Mouse (Mus musculus) liver, postnatal 0 days (tissue): ENCODE results near the gene Slc41a3. TPM values are rescaled to one million over a fixed set of nuclear protein-coding genes. Genes with fewer than 3 reads are reported as not detected.

Experiments used
- ATAC-seq: fragments of 200-750 bp; cut with Nextera tagmentation; 2 replicates; pipeline ENCODE4 v1.8.0; 2017; ENCODE audit warnings: mild to moderate bottlenecking, moderate library complexity
- DNase-seq: peaks from one replicate; pipeline ENCODE4 v3.0.0-alpha.2; 2016
- H3K27ac ChIP-seq: fragments of 300-500 bp; sonication (generic); 2 replicates; pipeline ENCODE4 v1.5.1; 2014; ENCODE audit warnings: antibody characterized with exemption, moderate library complexity, mild to moderate bottlenecking, low read depth
- H3K27me3 ChIP-seq: fragments of 300-500 bp; sonication (generic); 2 replicates; pipeline ENCODE4 v1.6.1; 2014; ENCODE audit warnings: low read length, control low read depth, mixed read lengths; ENCODE audit not compliant: insufficient read depth
- H3K36me3 ChIP-seq: fragments of 300-500 bp; sonication (generic); replicated peaks from 2 replicates; pipeline ENCODE4 v1.6.1; 2014; ENCODE audit warnings: mild to moderate bottlenecking, control low read depth, low read length, moderate library complexity, mixed read lengths; ENCODE audit not compliant: insufficient read depth
- H3K4me1 ChIP-seq: fragments of 300-500 bp; sonication (generic); 2 replicates; pipeline ENCODE4 v1.6.1; 2014; ENCODE audit warnings: antibody characterized with exemption, mild to moderate bottlenecking, control low read depth; ENCODE audit not compliant: insufficient read depth
- H3K4me2 ChIP-seq: fragments of 300-500 bp; sonication (generic); 2 replicates; pipeline ENCODE4 v1.6.1; 2014; ENCODE audit warnings: low read depth, mild to moderate bottlenecking, low read length, moderate library complexity, mixed read lengths
- H3K4me3 ChIP-seq: fragments of 300-500 bp; sonication (generic); 2 replicates; pipeline ENCODE4 v1.5.1; 2014; ENCODE audit warnings: low read depth, low read length
- H3K9ac ChIP-seq: fragments of 300-500 bp; sonication (generic); replicated peaks from 2 replicates; pipeline ENCODE4 v1.6.1; 2014; ENCODE audit warnings: mild to moderate bottlenecking, moderate library complexity
- H3K9me3 ChIP-seq: fragments of 300-500 bp; sonication (generic); 2 replicates; pipeline ENCODE4 v1.6.1; 2016; ENCODE audit warnings: mild to moderate bottlenecking, control low read depth, low read length, mixed read lengths
- CTCF ChIP-seq: sonication (generic); IDR thresholded peaks from 2 replicates; pipeline ENCODE4 v1.5.1; 2016; ENCODE audit warnings: antibody characterized with exemption, low read depth
- EP300 ChIP-seq: IDR thresholded peaks from 2 replicates; pipeline ENCODE4 v1.6.1; 2016; ENCODE audit warnings: antibody characterized with exemption, low read depth, mild to moderate bottlenecking
- WGBS: fragments of 180-500 bp; shearing (Covaris S2); extraction: QIAGEN DNeasy Blood & Tissue Kit; methylation state at CpG from one replicate; pipeline ENCODE4 v1.1.7; 2014; ENCODE audit not compliant: insufficient replicate concordance; 5-methylcytosine and 5-hydroxymethylcytosine counted together
- polyA plus RNA-seq: library from polyadenylated mRNA; unstranded; fragments of >200 nt; fragmentation: Nextera tagmentation; extraction: Ambion mirVana; gene quantifications from 2 replicates; pipeline ENCODE4 v1.2.1, GENCODE M21; 2015

Gene Slc41a3
- polyA plus RNA-seq: 23.2 and 23.4 TPM in 2 replicates

- peak; percentile 96 for DNase-seq
- WGBS: 4% methylated on average over 46 of the region's 49 CpGs
- Histone ChIP-seq H3K4me1 (peaks cover 39% of the 10 kb centered on the region), H3K9ac (peak within 1 kb of the TSS; percentile 72), H3K4me3 (peak within 1 kb of the TSS; percentile 65), H3K9me3 (no peaks in the 10 kb centered on the region), H3K4me2 (peak within 1 kb of the TSS; percentile 88), H3K27me3 (no peaks in the 10 kb centered on the region), H3K36me3 (no peaks in the 10 kb centered on the region), H3K27ac (peak within 1 kb of the TSS; percentile 88)
- peak; percentile 84 for ATAC-seq
- TF ChIP-seq EP300 (no peak), CTCF (no peak)
Observed at GRCm38 (mm10) chr6:90604533-90605297, at the start of gene Slc41a3. Gene Slc41a3 (plus strand): TSS chr6:90604725.

GRCm38 (mm10) chr6:90556534-90557058 is 47.9 kb upstream of the Slc41a3 start:
- 48% methylated on average over 2 of the region's 2 CpGs for WGBS
- H3K9ac ChIP-seq: 0 out of 2 replicates have a peak overlapping the region, but pooled peaks have one; percentile 3

GRCm38 (mm10) chr6:90557077-90557476 is 47.4 kb upstream of the Slc41a3 start:
- DNase-seq (no peak), ATAC-seq (no peak)
- no peak overlapping the region for H3K4me2 ChIP-seq
- TF ChIP-seq CTCF: no peak
- TF ChIP-seq EP300: no peak
- H3K4me1 ChIP-seq: peaks cover 9% of the 10 kb centered on the region
- H3K9ac ChIP-seq: no peak overlapping the region
- peaks cover 9% of the 10 kb centered on the region for H3K36me3 ChIP-seq
- H3K4me3 ChIP-seq: no peak overlapping the region
- no peaks in the 10 kb centered on the region for H3K9me3 ChIP-seq
- H3K27ac ChIP-seq: peak overlapping the region; percentile 68; the same call in 1 of the 2 replicates
- H3K27me3 ChIP-seq: no peaks in the 10 kb centered on the region
- WGBS: 82% methylated on average over 7 of the region's 7 CpGs

More at GRCm38 (mm10) chr6:90556534-90557058, 47.9 kb upstream of the Slc41a3 start:
- peaks cover 7% of the 10 kb centered on the region for H3K36me3 ChIP-seq
- peaks cover 9% of the 10 kb centered on the region for H3K4me1 ChIP-seq
- no peak overlapping the region for H3K4me3 ChIP-seq
- peak overlapping the region; percentile 31; the same call in 1 of the 2 replicates for H3K4me2 ChIP-seq
- no peaks in the 10 kb centered on the region for H3K9me3 ChIP-seq
- H3K27me3 ChIP-seq: no peaks in the 10 kb centered on the region
- no peak for DNase-seq
- H3K27ac ChIP-seq: peak overlapping the region; percentile 68; the same call in 1 of the 2 replicates
- no peak for TF ChIP-seq EP300
- TF ChIP-seq CTCF: no peak
- ATAC-seq: no peak

- DNase-seq: no peak
- Histone ChIP-seq H3K4me1 (peaks cover 9% of the 10 kb centered on the region), H3K9ac (0 out of 2 replicates have a peak overlapping the region, but pooled peaks have one; percentile 16), H3K9me3 (no peaks in the 10 kb centered on the region), H3K27me3 (no peaks in the 10 kb centered on the region), H3K27ac (peak overlapping the region; percentile 68), H3K4me3 (no peak overlapping the region), H3K4me2 (no peak overlapping the region), H3K36me3 (peaks cover 14% of the 10 kb centered on the region)
- TF ChIP-seq CTCF (no peak), EP300 (no peak)
- WGBS: 56% methylated on average over 6 of the region's 6 CpGs
- peak; percentile 53 for ATAC-seq
Observed at GRCm38 (mm10) chr6:90557829-90558693, 46.5 kb upstream of the Slc41a3 start.

- Histone ChIP-seq H3K36me3 (peaks cover 23% of the 10 kb centered on the region), H3K9me3 (no peaks in the 10 kb centered on the region)
- no peak for DNase-seq
Observed at GRCm38 (mm10) chr6:90560390-90561058, 44.0 kb upstream of the Slc41a3 start.

More at GRCm38 (mm10) chr6:90560390-90561058, 44.0 kb upstream of the Slc41a3 start:
- WGBS: 33% methylated on average over 3 of the region's 3 CpGs
- peaks cover 9% of the 10 kb centered on the region for H3K4me1 ChIP-seq
- no peak for ATAC-seq
- H3K4me2 ChIP-seq: no peak overlapping the region
- no peak overlapping the region for H3K4me3 ChIP-seq
- H3K27ac ChIP-seq: no peak overlapping the region
- no peak for TF ChIP-seq EP300
- TF ChIP-seq CTCF: no peak
- H3K27me3 ChIP-seq: no peaks in the 10 kb centered on the region
- no peak overlapping the region for H3K9ac ChIP-seq
